Mouse (Mus musculus) embryonic fibroblast, embryonic 13.5 days (primary cell): ENCODE measurements at regions not wholly inside any gene's neighbourhood (a gene's known extent, or its start where the extent isn't known, plus 50 kb on each side); places are given as distances from the start of the nearest gene placed in this dataset.

ENCODE experiments used
- CTCF ChIP-seq: IDR thresholded peaks from 2 replicates; pipeline ENCODE4 v1.5.1; 2011; ENCODE audit warnings: mild to moderate bottlenecking, control low read depth, low read length, moderate library complexity, borderline replicate concordance; ENCODE audit not compliant: insufficient read depth
- POLR2A ChIP-seq: IDR thresholded peaks from 2 replicates; pipeline ENCODE4 v1.6.1; 2011; ENCODE audit warnings: low read depth, mild to moderate bottlenecking, control low read depth, low read length, moderate library complexity

- no peak for TF ChIP-seq CTCF
- no peak for TF ChIP-seq POLR2A
Measured at GRCm38 (mm10) chr17:14562191-14562590, 131.8 kb downstream of the Thbs2 start.
